Mouse (Mus musculus): ENCODE results near the gene Dmp1. TPM values are rescaled to one million over a fixed set of nuclear protein-coding genes. Genes with fewer than 3 reads are reported as not detected.

Dmp1 gene
- 0.25 and 0.48 TPM in 2 replicates for polyA plus RNA-seq (2015; fragmentation: Nextera tagmentation; extraction: Ambion mirVana)

GRCm38 (mm10) chr5:104202351-104202750 lies at the start of gene Dmp1:
Gene Dmp1 (plus strand): TSS chr5:104202613.

GRCm38 (mm10) chr5:104170412-104170811 lies 32.0 kb upstream of the Dmp1 start, which contains the start of gene Dspp:
Gene Dspp (plus strand): TSS chr5:104170712.

Other genes starting within 250 kb of the Dmp1 start
- gene Hsd17b13, start 225.2 kb upstream of the Dmp1 start, polyA plus RNA-seq (2015; fragmentation: Nextera tagmentation; extraction: Ambion mirVana) = 10.0 and 12.4 TPM in 2 replicates
- 11.8 and 12.5 TPM in 2 replicates for gene Hsd17b11, start 180.7 kb upstream of the Dmp1 start, polyA plus RNA-seq (2015; fragmentation: Nextera tagmentation; extraction: Ambion mirVana)
- gene Nudt9, start 156.3 kb upstream of the Dmp1 start, polyA plus RNA-seq (2015; fragmentation: Nextera tagmentation; extraction: Ambion mirVana) = 54.7 and 81.3 TPM in 2 replicates
- gene Gm17660, start 125.0 kb upstream of the Dmp1 start, polyA plus RNA-seq (2015; fragmentation: Nextera tagmentation; extraction: Ambion mirVana) = not detected in 2 replicates
- gene Sparcl1, start 88.9 kb upstream of the Dmp1 start, polyA plus RNA-seq (2015; fragmentation: Nextera tagmentation; extraction: Ambion mirVana) = 69.5 and 70.5 TPM in 2 replicates
- 0.07 TPM in 1 of 2 replicates, not detected in the other for gene Dspp, start 31.9 kb upstream of the Dmp1 start, polyA plus RNA-seq (2015; fragmentation: Nextera tagmentation; extraction: Ambion mirVana)
- 0.35 and 1.7 TPM in 2 replicates for gene Ibsp, start 96.6 kb downstream of the Dmp1 start, polyA plus RNA-seq (2015; fragmentation: Nextera tagmentation; extraction: Ambion mirVana)
- gene Mepe, start 122.7 kb downstream of the Dmp1 start, polyA plus RNA-seq (2015; fragmentation: Nextera tagmentation; extraction: Ambion mirVana) = not detected in 2 replicates
- gene Spp1, start 232.5 kb downstream of the Dmp1 start, polyA plus RNA-seq (2015; fragmentation: Nextera tagmentation; extraction: Ambion mirVana) = 10.6 and 17.3 TPM in 2 replicates